Mouse (Mus musculus): Measurements from ENCODE around the gene Sh3bp1.

The Sh3bp1 gene

GRCm38 (mm10) chr15:78948152-78948725, 48.7 kb downstream of the Sh3bp1 start:
- no peak for DNase-seq

GRCm38 (mm10) chr15:78948883-78949282, 49.3 kb downstream of the Sh3bp1 start:
- DNase-seq: no peak

- no peak for DNase-seq
Measured at GRCm38 (mm10) chr15:78955663-78956062, 56.1 kb downstream of the Sh3bp1 start.

GRCm38 (mm10) chr15:78956351-78956750, 56.8 kb downstream of the Sh3bp1 start:
- no peak for DNase-seq

GRCm38 (mm10) chr15:78957021-78957420, 57.5 kb downstream of the Sh3bp1 start:
- no peak for DNase-seq

GRCm38 (mm10) chr15:78959537-78959936, 60.0 kb downstream of the Sh3bp1 start:
- no peak for DNase-seq

- no peak for DNase-seq
Measured at GRCm38 (mm10) chr15:78960088-78960487, 60.5 kb downstream of the Sh3bp1 start.
